Mouse (Mus musculus) cortical plate, adult 2 months (tissue): ENCODE data around the gene Ntpcr.

Source experiments
- CTCF ChIP-seq: fragments of 200-500 bp; IDR thresholded peaks from 2 replicates; pipeline ENCODE4 v1.5.1; 2011; ENCODE audit warnings: mild to moderate bottlenecking, control low read depth, low read length; ENCODE audit not compliant: insufficient read depth; ENCODE audit errors: extremely low read depth
- POLR2A ChIP-seq: fragments of 200-500 bp; IDR thresholded peaks from 2 replicates; pipeline ENCODE4 v1.6.1; 2011; ENCODE audit warnings: mild to moderate bottlenecking, low read length, control low read depth; ENCODE audit not compliant: insufficient read depth; ENCODE audit errors: extremely low read depth

DNA sequence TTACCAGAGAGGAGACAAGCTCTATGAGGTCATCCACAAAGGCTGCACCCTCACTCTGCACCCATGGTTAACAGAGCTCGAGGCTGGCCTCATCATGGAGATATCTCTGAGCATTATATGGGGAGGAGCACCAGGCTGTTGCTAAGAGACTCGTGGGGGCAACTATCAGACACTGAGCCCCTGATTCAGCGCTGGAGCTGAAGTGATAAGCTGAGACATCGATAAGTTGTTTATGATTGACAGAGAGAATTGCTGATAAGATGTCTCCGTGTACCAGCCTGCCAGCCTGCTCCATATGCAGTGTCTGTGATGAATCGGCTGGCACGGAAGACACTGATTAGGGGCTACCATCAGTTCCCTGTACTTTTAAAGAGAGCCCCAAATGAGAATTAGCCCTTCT is 57.1 kb downstream of the Ntpcr start:
- TF ChIP-seq CTCF (no peak), POLR2A (no peak)
